Mouse (Mus musculus): ENCODE data around the gene Acot1. TPM values are rescaled to one million over a fixed set of nuclear protein-coding genes. Genes with fewer than 3 reads are reported as not detected.
A peak's percentile ranks its signal among the peaks of the same experiment; 100 is the strongest.

Acot1 gene
- total RNA-seq, 2 experiments from 2014 or later, result 39.0 to 51.3 TPM

GRCm38 (mm10) chr12:84063833-84064232, 54.5 kb downstream of the Acot1 start:
- DNase-seq, result no peak

- peak in 1 of 2 experiments; percentile 8 for DNase-seq
These were observed 55.3 kb downstream of the Acot1 start for GRCm38 (mm10) chr12:84064621-84065020.

DNA sequence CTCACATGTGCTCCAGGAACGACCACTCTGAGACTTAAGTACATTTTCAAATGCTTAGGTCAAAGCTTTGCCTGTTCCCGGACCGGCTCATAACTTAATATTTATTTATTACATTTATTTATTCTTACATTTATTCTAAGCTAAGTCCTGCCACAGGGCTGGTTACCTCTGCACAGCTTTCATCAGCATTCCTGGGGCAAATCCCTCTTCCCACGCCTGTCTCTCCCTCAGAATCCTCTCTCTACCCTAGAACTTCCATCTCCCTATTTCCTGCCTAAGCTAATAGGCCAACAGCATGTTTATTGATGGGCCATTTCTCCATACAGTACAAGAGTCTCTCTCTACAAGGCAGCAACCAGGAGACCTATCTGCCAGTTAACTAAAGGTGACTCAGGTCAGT, 58.5 kb downstream of the Acot1 start:
- no peak for DNase-seq

Other genes with a start within 250 kb of the Acot1 start
- 1 to 10 TPM; 5.3 to 5.7 TPM for gene Papln, start 245.9 kb upstream of the Acot1 start, total RNA-seq (2021)
- gene Numb, start 87.6 kb upstream of the Acot1 start, total RNA-seq (2021), result 10 to 100 TPM; 26.9 to 27.3 TPM
- 1 to 10 TPM; 4.4 TPM for gene Riox1, start 58.9 kb upstream of the Acot1 start, total RNA-seq (2021)
- gene Heatr4, start 24.6 kb upstream of the Acot1 start, total RNA-seq (2021), result not detected
- gene Acot2, start 21.6 kb upstream of the Acot1 start, total RNA-seq (2021), result 100 to 1,000 TPM; 120 to 125 TPM
- gene Acot4, start 28.9 kb downstream of the Acot1 start, total RNA-seq (2021), result 1 to 10 TPM in 1 of 2 experiments, under 1 TPM in 1; 0.80 to 1.4 TPM
- gene Gm49366, start 29.4 kb downstream of the Acot1 start, total RNA-seq (2021), result under 1 TPM in 1 of 2 experiments, not detected in 1; 0.94 TPM
- 1 to 10 TPM in 1 of 2 experiments, under 1 TPM in 1; 0.69 to 1.0 TPM for gene Acot3, start 42.7 kb downstream of the Acot1 start, total RNA-seq (2021)
- gene Acot5, start 59.8 kb downstream of the Acot1 start, total RNA-seq (2021), result under 1 TPM in 1 of 2 experiments, not detected in 1; 0.41 TPM
- 1 to 10 TPM; 2.4 to 3.0 TPM for gene Acot6, start 91.2 kb downstream of the Acot1 start, total RNA-seq (2021)
- 1 to 10 TPM; 6.6 to 6.9 TPM for gene Dnal1, start 104.9 kb downstream of the Acot1 start, total RNA-seq (2021)
- gene Pnma1, start 139.0 kb downstream of the Acot1 start, total RNA-seq (2021), result under 1 TPM in 1 of 2 experiments, not detected in 1; 0.22 TPM
- 10 to 100 TPM; 10.5 to 13.3 TPM for gene Elmsan1, start 209.4 kb downstream of the Acot1 start, total RNA-seq (2021)

All from heart, adult 18-20 months (tissue).